Mouse (Mus musculus): ENCODE measurements around the gene Scnn1a.
"Not testable (repeated sequence)": the region's sequence is repeated elsewhere in the genome, so short reads cannot be mapped to it uniquely, and the experiment has no call there.

Scnn1a gene

GRCm38 (mm10) chr6:125320323-125320722, at the start of gene Scnn1a:
Gene Scnn1a (plus strand): TSS chr6:125320659.
- DNase-seq (ENCODE audit: low spot score), result no peak

GRCm38 (mm10) chr6:125271455-125272227, 48.8 kb upstream of the Scnn1a start:
- DNase-seq (ENCODE audit: low spot score), result peak; percentile 69

DNA sequence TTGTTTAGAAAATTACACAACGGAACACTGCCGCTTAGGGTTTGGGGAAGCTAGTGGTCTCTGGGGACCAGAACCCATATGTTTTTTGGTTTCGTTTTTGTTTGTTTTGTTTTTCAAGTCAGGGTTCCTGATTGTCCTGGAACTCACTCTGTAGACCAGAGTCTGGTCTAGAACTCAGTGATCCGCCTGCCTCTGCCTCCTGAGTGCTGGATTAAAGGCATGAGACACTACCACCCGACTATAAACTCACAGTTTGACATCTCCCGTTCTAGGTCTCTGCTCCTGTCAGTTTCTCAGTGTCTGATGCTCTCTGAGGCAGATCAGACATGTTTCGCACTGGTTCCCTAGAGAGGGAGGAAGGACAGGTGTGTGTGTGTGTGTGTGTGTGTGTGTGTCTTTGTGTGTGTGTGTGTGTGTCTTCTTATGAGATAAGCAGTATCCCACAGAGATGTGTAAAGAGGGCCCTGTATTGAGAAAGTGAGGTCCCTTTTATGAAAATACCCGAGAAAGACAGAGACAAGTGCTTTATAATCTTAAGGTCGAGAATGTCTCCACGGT, 48.2 kb upstream of the Scnn1a start:
- no peak for DNase-seq (ENCODE audit: low spot score)

- DNase-seq (ENCODE audit: low spot score), result no peak
These were observed 45.5 kb upstream of the Scnn1a start for GRCm38 (mm10) chr6:125274841-125275563.

- DNase-seq (ENCODE audit: low spot score), result no peak
These were observed 40.7 kb upstream of the Scnn1a start for GRCm38 (mm10) chr6:125279729-125280128.

DNA sequence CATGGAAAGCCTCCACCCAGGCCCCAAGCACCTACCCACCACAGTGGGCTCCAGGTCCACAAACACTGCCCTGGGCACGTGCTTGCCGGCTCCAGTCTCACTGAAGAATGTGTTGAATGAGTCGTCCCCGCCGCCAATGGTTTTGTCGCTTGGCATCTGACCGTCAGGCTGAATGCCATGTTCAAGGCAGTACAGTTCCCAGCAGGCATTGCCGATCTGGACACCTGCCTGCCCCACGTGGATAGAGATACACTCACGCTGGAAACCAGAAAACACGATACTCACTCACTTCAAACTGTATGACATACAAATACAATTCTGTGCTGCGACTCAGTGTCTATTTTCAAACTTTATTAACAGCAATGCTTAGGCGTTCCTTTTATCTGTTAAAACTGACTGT, 37.7 kb upstream of the Scnn1a start:
- not testable (repeated sequence) for DNase-seq (ENCODE audit: low spot score)

DNA sequence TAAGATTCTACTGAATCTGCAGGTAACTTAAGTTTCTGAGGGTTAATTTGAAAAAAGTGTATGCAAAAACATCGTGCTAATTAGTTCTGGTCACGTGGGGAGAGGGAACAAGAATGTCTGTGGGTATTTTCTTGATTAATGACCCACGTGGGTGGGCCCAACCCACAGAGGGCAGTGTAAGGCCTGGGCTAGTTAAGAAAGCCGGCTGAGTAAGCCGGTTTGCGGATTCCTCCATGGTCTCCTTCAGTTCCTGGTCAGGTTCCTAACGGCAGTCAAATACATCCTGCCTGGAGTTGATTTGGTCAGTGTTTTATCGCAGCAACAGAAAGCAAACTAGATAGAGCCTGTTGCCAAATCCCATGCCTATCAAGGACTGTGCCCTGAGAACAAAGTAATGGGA, 36.2 kb upstream of the Scnn1a start:
- no peak for DNase-seq (ENCODE audit: low spot score)

DNA sequence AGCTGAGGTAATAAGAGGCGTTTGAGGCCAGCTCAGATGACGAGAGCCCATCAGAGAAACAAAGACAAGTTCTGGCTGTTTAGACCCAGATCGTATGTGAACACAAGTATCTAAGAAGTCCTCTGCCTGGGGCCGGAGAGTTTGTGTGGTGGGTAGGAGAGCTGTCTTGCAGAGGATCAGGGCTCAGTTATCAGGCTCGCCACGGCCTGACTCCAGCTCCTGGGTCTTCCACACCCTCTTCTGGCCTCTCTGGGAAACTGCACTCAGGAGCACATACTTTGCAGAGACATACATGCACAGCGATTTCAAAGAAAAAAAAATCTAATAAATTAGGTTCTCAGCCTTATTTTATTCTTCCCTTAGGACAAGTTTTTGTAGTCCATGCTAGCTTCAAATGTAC, 35.7 kb upstream of the Scnn1a start:
- no peak for DNase-seq (ENCODE audit: low spot score)

GRCm38 (mm10) chr6:125285890-125286289, 34.6 kb upstream of the Scnn1a start, which contains the start of gene Tuba3a:
Gene Tuba3a (minus strand): TSS chr6:125286042.
- no peak for DNase-seq (ENCODE audit: low spot score)

- no peak for DNase-seq (ENCODE audit: low spot score)
These were observed 33.5 kb upstream of the Scnn1a start for GRCm38 (mm10) chr6:125286944-125287343.

DNA sequence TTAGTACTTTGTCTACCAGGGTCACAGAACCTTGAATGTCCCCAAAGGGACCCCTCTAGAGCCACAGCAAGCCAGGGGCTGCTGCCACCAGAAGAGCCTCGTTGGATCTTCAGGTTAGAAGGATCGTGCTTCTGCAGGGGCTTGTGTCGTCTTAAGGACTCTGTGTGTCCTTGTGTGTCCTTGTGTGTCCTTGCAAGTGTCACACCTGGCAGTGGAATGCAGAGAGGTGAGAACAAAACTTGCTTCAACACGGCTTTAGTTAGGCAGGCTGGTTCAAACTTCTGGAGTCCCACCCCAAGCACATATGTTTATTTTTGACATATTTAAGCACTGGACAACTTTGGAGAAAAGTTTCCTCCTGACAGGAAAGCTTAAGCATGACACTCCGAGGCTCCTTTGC, 31.7 kb upstream of the Scnn1a start:
- no peak for DNase-seq (ENCODE audit: low spot score)

DNA sequence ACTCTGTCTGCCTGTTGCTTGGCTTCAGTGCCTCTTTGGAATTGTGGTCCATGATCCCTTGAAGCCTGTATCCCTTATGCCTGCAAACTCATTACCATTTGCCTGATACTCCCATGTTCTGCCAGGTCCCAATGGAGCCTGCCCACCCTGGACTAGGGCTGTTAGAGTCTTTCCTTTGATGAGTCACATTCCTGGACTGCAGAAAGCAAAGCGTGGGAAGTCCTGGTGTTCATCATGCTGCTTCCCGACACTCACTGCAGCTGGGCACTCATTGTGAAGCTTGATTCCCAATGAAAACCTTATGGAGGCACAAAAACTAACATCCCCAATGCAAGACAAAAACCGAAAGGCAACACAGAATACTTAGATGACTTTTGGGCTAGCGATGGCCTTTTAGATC, 29.1 kb upstream of the Scnn1a start:
- no peak for DNase-seq (ENCODE audit: low spot score)

- no peak for DNase-seq (ENCODE audit: low spot score)
These were observed 28.2 kb upstream of the Scnn1a start for GRCm38 (mm10) chr6:125292256-125292655.

DNA sequence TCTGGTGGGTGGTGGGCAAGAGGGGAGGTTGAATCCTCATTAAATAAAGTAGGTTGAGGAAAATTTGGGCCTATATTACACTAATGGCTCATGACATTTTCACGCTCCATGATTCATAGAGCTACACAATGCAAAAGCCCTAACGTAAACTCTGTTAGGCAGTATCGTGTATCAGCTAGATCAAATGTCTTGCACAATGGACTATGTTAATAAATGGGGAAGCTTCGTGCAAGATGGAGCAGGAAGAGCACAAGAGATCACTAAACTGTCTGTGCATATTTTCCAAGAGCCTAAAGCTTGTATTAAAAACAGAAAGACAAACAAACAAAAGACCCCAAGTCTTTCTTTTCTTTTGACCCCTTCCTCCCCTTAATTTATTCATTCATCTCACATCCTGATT, 26.4 kb upstream of the Scnn1a start:
- no peak for DNase-seq (ENCODE audit: low spot score)

DNA sequence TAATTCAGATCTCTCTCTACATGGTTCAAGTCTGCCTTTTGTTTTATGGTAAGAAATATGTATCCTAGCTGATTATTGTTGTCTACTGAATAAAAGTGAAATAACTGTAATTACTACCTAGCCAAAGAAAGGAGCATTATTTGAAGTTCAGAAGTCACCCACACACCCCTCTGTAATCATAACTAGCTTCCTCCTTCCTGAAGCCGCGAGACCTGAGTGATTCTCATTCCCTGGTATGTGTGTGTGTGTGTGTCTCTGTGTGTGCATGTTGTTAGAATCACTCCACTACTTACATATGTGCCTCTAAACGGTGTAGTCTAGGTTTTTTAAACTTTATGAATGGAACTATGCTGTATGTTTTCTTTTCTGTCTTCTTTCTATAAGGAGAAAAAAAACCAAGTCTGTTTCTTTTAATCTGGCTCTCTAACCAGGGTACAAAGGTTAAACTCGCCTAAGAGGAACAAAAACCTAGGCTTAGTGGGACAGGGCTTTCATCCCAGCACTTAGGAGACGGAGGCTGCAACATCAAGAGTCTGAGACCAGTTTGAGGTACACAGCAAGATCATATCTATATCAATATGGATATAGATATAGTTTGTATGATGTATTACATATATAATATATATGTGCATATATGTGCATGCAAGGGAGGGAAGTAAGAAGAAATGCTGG, 23.2 kb upstream of the Scnn1a start:
- DNase-seq (ENCODE audit: low spot score), result no peak

- DNase-seq (ENCODE audit: low spot score), result no peak
These were observed 19.5 kb upstream of the Scnn1a start for GRCm38 (mm10) chr6:125300982-125301381.

- DNase-seq (ENCODE audit: low spot score), result no peak
These were observed 18.1 kb upstream of the Scnn1a start for GRCm38 (mm10) chr6:125302231-125302982.

DNA sequence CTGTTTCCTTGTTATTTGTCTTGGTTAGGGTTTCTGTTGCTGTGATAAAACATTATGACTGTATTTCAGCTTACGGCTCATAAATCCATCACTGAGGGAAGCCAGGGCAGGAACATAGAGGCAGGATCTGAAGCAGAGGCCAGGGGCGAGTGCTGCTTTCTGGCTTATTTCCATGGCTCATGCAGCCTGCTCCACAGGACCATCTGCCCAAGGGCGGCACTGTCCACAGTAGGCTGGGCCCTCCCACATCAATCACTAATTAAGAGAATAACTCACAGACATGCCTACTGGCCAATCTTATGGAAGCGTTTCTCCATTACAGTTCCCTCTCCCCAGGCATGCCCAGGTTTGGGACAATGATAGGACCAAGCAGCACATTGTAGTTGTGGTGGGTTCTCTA, 17.2 kb upstream of the Scnn1a start:
- no peak for DNase-seq (ENCODE audit: low spot score)

GRCm38 (mm10) chr6:125304408-125304807, 16.1 kb upstream of the Scnn1a start:
- DNase-seq (ENCODE audit: low spot score), result not testable (repeated sequence)

- DNase-seq (ENCODE audit: low spot score), result no peak
These were observed 15.0 kb upstream of the Scnn1a start for GRCm38 (mm10) chr6:125305465-125305864.

- DNase-seq (ENCODE audit: low spot score), result no peak
These were observed 13.4 kb upstream of the Scnn1a start for GRCm38 (mm10) chr6:125307091-125307490.

DNA sequence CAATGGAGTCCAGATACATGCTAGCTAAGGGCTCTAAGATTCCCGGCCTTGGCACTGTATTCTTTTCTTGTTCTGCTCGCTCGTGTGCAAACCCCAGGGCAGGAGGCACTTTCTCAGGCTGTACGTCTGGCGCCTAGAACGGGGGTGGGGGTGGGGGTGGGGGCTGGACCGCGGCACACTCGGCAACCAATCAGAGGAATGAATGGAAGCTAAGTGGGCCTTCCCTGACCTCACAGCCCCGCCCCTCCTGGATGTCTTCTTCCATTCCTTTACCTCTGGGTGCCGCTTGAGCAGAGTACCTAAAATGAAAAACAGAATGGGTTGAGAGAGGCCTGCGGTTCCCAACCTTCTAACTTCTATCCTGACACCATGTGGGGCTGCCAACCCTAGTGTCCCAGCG, 11.5 kb upstream of the Scnn1a start:
- DNase-seq (ENCODE audit: low spot score), result no peak

Data from urinary bladder, postnatal 10 days (tissue).